Mouse (Mus musculus) thymus, adult 2 months (tissue): ENCODE data around the gene Cbfa2t2.

ENCODE experiments used
- CTCF ChIP-seq: fragments of 200-500 bp; IDR thresholded peaks from 2 replicates; pipeline ENCODE4 v1.5.1; 2012; ENCODE audit warnings: mild to moderate bottlenecking, control low read depth, low read length, moderate library complexity, borderline replicate concordance; ENCODE audit not compliant: control insufficient read depth, poor library complexity, insufficient read depth; ENCODE audit errors: extremely low read depth
- POLR2A ChIP-seq: fragments of 200-500 bp; IDR thresholded peaks from 2 replicates; pipeline ENCODE4 v1.6.1; 2012; ENCODE audit warnings: mild to moderate bottlenecking, low read length, control low read depth, moderate library complexity; ENCODE audit not compliant: control insufficient read depth, poor library complexity, insufficient read depth; ENCODE audit errors: extremely low read depth

- TF ChIP-seq CTCF (no peak), POLR2A (no peak)
Measured at GRCm38 (mm10) chr2:154549886-154550189, 113.6 kb downstream of the Cbfa2t2 start.
